Mouse (Mus musculus): ENCODE results near the gene Faah. TPM values are rescaled to one million over a fixed set of nuclear protein-coding genes. Genes with fewer than 3 reads are reported as not detected.

The Faah gene
- total RNA-seq, 2 experiments from 2014 or later = 0.60 to 0.94 TPM

DNA sequence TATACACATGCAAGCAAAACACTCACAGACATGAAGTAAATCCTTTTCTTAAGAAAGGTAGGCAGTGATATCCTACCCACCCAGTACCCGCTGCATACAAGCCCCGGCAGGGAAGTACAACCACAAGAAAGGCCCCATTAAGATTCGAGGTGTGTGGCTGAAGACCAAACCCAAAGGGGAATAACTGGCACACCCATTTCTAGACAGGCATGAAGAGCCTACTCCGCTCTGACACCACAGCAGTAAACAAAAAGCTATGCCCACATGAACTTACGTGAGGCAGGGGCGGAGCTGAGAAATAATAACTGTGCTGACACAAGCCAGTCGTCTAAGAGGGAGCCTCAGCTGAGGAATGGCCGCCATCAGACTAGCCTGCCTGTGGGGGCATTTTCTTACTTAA, 7.5 kb downstream of the Faah start:
- DNase-seq = no peak
- intact Hi-C loops (cut with DNase I) = no loop called here

DNA sequence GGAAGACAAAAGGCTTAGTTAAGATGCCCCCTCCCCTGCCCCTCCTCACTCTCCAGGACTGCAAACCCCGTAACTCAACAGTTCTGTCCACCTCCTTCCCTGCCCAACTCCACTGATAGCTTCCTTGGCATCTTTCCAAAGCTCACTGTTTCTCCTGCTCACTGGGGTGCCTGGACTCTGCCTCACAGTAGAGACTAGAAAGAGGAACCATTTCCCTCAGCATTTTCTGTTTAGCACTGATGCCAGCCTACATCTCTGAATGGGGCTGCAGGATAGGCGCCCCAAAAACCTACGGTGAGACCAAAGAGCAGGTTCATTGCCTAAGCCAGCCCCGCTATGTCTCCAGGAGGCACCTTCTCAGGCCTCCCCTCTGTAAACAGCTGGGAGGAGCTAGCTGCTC, 16.5 kb downstream of the Faah start:
- DNase-seq = peak in 1 of 2 experiments; percentile 10
- intact Hi-C loops (cut with DNase I) = no loop called here

DNA sequence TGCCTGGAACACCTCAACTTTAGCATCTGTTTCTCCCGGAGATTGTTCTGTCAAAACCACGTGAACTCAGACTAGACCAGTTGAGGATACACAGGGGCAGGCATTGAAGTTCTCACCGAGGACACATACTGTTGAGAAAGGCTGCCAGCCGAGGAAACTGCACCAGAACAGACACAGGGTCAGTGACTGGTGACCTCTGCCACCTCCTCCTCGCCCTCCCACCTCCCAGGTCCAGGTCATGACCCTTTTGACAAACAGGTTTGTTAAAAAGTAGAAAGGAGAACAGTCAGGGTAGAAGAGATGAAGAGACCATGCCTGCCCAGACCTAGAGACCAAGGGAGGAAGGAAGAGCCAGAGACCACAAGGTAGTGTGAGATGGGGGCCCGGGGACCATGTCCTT, 17.1 kb downstream of the Faah start:
- intact Hi-C loops (cut with DNase I) = no loop called here
- no peak for DNase-seq

DNA sequence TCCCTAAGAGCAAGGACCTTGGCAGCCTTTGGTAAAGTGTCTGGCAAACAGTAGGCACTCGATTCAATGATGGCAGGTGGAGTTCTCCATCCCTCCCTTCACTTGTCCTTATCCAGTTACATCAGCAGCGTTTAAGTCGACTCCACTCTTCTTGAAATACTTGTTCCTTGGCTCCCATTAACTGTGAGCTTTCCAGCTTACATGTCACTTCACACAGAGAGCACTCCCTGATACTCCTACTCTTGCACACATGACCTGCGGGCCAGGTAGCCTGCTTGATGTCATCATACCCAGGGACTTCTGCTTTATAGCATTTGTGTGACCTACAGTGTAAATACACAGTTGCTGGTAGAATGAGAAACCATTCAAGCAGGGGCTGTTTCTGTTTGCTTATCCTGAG, 21.0 kb downstream of the Faah start:
- intact Hi-C loops (cut with DNase I) = no loop called here
- no peak for DNase-seq

DNA sequence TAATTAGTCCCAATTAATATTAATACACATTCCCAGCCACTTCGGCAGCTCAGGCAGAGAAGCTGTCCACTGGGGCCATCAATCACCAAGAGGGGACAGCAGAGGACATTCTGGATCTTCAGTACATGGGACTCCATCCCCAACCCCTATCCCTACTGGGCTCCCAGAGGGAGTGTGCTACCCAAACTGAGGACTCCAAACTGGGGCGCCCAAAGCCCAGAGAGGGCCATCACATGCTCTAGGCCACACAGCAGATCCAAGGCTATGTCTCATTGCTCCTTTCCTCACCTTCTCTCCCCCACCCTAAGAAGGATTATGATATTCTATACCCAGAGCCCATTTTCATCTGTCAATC, 22.4 kb downstream of the Faah start:
- intact Hi-C loops (cut with DNase I) = no loop called here
- DNase-seq = no peak

DNA sequence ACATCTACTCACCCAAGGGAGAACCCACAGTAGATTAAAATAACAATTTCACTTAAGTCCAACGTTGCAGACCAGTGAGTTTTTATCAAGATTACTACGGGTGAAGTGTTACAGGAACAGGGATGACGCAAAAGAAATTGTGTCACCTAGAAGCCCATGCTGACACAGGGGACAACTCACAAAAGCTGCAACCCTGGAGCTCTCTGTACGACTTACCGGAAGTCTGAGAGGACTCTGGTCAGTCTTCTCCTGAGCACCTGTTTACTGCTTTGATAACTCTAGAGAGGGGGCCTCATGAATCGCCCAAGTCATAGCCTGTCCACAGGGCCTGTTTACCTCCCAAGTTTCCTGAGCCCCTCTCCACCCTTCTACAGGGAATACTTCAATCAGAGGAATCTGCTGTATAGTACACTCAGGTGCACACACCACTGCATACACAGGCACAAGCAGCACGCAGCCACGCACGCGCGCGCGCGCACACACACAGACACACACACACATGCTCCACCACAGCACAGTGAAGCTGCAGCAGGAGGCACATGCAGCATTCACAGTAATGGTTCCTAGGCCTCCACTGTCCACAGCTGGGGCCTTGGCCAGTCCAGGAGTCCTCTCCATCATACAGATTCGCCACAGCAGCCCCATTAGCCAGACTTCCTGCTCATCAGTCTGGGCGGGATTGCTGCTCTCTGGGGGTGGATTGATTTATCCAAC, 22.9 kb downstream of the Faah start:
- intact Hi-C loops (cut with DNase I) = no loop called here
- no peak for DNase-seq

DNA sequence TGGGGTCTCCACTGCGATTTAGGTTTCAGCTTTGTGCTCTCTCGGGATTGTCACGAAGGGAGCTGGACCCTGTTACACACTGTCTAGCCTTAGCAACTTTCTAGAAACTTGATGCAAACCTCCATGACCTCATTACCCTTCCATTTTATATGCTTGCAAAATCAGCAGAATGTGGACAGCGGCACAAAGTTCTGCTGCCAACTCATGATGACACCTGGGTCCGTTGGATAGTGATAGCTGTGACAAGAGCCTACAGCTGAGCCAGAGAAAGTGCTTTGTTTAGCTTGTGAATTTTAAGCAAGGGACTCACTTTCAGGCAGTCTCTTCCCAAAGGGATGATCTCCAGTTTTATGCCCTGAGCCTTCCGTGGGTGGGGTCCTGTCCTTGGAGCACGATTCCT, 28.3 kb downstream of the Faah start:
- intact Hi-C loops (cut with DNase I) = no loop called here
- DNase-seq = no peak

DNA sequence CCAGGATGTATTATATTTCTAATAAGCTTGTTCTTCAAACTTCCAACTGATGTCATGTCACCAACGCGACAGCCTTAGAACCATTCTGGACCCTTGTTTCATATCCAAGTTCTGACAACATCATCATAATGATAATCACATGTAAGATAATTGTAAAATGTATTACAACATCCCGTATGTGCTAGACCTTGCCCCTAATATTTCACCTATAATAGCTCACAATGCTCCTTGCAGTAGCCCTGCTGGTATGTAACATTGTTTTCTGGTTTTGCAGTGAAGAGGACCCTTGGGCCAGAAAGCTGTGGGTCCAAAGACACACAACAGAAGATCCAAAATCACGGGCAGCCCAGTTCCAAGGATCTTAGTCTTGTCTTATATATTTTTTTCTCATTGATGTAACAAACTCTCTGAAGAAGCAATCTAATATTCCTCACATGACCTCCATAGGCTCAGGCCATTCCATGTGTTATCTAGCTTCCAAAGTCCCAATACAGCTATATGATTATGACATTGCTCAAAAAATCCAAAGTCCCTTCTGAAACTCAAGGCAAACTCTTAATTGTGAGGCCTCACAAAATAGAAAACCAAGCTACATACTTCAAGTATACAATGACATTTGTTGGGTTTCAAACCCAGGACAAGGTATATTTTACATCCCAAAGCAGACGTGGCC, 29.7 kb downstream of the Faah start:
- intact Hi-C loops (cut with DNase I) = no loop called here
- DNase-seq = no peak

DNA sequence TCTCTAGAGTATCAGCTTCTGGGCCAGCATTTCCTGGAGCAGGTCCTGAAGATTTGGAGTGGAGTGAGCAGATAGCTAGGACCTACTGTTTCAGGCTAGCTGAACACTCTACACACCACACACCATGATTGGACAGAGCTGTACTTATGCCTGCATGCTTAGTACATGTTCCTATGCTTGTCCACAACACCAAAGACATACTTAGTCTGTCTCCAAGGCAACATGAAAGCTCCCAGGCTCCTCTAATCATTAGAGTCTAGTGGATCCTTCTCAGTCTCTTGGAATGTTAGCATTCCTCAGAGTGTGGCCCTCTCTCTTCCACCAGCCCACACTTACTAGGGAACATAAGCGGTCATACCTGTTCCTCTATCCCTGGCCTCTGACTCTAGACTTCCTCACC, 30.3 kb downstream of the Faah start:
- intact Hi-C loops (cut with DNase I) = no loop called here
- DNase-seq = no peak

DNA sequence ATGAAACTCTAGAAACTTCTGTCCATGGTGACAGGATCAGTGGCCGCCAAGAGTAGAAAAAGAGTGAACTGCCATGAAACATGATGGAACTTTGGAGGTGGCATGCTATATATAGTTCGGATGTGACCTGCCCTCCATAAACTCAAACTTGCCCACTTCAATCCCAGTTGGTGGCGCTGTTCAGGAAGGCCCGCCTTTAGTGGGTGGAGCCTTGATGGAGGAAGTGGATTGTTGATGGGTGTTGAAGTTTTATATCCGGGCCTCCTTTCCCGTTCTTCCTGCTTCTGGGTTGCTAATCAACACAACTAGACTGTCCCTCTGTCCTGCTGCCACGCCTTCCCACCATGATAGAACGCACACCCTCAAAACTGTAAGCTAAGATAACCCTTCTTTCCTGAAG, 32.8 kb downstream of the Faah start:
- DNase-seq = peak in 1 of 2 experiments; percentile 33
- intact Hi-C loops (cut with DNase I) = loop anchor here (1.0 kb wide), 1 partner anchor 82 kb away; no protein-coding TSS in a partner anchor

DNA sequence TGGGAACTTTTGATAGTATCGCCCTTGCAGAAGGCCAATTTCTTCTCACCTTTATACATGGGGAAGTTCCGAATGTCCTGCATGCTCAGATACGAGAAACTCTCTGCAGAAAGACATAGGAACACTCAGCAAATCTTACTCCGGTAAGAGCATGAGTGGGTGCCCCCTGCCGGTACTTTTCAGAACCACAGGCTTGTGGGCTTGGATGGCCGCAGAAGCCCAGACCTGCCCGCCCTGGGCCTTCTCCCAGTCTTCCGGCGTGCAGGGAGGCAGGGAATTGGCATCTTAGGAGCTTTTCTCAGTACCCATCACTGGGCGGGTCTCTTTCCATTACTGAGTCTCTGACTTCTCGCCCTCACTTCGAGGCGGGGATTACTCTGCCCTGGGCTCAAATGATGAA, 33.6 kb downstream of the Faah start:
- intact Hi-C loops (cut with DNase I) = loop anchor here (1.0 kb wide), 1 partner anchor 81 kb away; no protein-coding TSS in a partner anchor
- peak; percentile 80 to 91 for DNase-seq

DNA sequence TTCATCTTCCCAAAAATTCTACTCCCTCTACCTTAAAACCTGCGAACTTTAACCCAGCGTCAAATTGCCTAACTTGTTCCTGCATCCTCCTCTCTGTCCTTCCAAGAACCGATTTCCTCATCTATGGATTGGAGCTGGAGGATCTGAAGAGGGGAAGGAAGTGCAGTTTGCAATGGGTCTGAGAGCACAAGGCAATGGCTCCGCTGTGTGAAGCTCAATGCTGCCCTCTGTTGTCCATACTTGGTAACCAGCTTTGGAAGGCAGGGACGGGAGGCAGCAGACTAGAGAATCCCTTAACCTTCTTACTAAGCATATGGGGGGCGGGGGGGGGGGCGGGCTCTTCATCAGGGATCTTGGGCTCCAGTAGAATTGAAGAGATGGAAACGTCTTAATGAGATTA, 37.0 kb downstream of the Faah start:
- intact Hi-C loops (cut with DNase I) = loop anchor here (1.0 to 2.0 kb wide), 2 partner anchors 77 to 250 kb away; no protein-coding TSS in a partner anchor
- peak; percentile 75 to 85 for DNase-seq

DNA sequence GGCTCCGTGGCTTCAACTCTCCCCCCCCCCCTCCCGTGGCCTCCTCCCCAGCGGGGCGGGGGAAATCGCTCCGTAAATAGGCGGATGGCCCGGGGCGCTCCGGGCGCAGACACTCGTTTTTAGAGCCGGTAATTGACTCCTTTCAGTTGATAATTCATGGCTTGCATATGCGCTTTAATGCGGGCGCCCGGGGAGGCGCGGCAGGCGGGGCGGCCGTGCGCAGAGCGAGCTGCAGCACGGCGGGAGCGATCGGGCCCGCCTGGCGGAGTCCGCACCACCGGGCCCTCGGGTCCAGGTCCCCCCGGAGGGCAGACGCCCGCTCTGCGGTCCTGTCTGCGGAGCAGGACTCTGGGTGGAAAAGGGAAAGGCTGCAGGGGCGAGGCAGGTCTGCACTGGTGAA, 38.3 kb downstream of the Faah start:
- no peak for DNase-seq
- intact Hi-C loops (cut with DNase I) = no loop called here

DNA sequence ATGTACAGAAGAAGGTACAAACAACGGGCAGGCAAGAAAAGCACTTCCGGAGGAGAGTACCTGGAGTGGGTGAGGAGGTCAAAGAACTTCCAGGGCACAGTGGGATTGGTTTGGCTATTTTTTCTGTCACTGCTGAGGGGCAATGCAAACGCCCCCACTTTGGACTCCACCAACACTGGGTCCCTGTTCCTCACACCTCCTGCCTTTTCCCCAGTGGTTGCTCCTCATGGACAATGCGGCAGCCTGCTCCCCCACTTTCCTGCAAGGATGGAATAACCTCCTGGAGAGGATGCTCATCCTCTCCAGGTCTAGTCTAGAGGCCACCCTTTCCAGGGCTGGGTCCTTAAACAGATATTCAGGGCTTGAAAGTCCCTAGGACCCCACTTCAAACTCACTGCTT, 38.8 kb downstream of the Faah start:
- DNase-seq = no peak
- intact Hi-C loops (cut with DNase I) = no loop called here

DNA sequence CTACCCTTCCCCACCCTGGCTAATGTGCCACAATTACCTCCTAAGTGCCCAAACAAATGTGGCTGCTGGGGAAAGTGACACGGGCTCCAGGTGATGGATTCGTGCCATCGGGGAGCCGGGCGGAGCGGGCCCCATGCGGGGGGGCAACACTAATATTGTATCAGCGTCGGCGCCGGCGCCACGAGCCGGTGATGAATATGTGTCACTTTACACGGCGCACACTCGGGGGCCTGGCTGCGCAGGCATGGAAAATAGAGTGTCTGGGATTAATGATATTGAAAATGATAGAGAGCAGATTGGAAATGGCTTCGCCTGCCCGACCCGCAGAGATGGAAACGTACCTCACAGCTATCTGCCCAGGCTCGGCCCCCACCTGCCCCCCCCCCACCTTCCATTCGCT, 45.2 kb downstream of the Faah start:
- no peak for DNase-seq
- intact Hi-C loops (cut with DNase I) = no loop called here

DNA sequence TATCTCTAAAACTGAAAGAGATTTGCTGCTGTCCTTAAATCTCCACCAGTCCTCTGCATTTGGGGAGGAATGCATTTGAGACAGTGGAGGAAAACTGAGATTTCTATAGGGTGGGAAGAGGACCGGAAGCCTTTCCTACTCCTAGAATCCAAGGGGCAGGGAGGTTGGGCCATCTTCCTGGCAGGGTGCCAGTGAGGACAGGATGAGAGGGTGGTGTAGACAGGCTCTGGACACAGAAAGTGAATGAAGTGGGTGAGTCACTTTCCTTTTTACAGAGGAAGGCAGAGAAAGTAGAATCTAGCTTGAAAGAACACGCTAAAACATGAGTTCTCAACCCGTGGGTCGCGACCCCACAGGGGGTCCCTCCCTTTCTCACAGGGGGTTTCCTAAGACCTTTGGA, 53.3 kb downstream of the Faah start:
- intact Hi-C loops (cut with DNase I) = no loop called here
- DNase-seq = peak in 1 of 2 experiments; percentile 12

DNA sequence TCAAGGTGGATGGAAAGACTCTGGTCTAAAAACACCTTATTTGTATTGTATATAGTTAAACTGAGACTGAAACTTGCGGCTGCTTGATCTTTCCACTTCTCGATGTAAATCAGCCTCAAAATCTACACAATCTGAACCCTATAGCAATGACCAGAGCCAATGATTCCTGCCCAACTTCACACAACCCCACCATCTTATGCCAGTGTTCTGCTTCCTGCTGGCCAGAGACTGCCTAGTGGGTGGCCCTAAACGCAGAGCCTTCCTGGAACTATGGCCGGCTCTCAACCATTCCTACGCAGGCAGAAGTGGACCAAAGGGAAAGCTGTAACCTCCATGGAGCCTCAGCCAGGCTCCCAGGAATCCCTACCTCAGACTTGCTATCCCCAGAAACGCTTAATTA, 54.0 kb downstream of the Faah start:
- intact Hi-C loops (cut with DNase I) = no loop called here
- DNase-seq = no peak

DNA sequence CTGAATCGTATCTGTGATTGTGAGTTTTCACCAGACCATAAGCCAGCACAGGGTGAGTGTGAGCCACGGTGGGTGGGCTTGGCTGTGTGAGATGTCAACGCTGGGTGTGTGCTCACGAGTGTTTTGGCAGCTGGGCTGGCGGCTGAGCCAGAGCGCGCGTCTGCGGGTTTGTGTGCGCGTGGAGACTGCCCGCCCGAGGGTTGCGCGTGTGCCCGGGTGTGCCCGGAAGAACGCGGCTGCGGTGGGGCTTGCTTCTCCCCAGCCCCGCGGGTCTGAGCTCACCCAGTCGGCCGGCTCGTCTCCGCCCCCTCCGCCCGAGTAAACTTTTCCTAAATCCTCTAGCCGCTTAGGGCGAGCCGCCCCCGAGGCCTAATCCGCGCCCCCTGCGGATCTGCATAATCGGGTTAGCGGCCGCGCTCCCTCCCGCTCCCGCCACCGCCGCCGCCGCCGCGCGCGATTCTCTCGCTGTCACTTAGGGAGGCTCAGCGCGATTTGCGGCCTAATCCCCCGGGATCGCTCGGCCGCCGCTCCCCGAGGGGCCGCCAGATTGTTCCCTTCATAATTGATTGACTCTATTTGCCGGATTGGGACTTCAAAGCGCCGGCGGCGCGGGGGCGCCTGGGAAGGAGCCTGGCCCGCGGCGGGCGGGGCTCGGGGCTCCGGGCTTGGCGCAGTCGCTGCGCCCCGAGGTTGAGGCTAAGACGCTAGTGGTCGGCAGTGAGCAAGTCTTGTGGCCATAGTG, 54.9 kb downstream of the Faah start:
- DNase-seq = peak; percentile 39 to 50
- intact Hi-C loops (cut with DNase I) = no loop called here

DNA sequence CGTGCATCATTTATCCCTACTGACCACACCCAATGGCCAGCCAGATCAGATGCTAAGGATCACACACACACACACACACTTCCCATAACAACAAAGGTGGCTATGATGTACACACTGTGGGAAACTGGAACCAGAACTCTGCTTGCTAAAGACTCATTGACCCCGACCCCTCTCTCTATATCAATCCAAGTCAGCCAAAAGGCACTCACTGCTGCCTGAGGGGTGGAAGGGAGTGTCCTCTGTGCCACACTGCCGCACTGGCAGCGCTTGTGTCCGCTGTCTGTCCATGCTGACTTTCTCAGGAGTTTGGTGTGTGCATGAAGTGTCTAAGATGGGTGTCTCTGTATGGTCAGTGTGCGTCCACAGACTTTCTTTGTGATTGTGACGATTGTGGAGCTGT, 55.7 kb downstream of the Faah start:
- intact Hi-C loops (cut with DNase I) = no loop called here
- no peak for DNase-seq

DNA sequence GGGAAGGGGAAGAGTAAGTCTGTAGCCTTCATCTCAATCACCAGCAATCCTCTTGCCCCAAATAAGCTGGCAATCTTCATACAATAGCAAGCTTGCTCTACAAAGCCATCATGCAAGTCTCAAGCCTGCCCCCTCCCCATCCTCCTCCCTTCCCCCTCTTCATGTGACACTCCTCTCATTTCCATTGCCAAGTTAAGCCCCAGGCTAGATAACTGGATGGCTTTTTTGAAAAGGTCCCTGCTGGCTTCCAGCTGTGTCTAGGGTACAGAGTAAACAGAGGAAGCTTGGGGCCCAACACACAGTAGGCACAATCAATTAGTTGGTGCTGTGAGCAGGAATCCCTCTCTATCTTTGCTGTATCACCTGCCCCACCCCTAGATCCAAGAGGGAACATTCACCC, 58.2 kb downstream of the Faah start:
- intact Hi-C loops (cut with DNase I) = no loop called here
- DNase-seq = no peak

DNA sequence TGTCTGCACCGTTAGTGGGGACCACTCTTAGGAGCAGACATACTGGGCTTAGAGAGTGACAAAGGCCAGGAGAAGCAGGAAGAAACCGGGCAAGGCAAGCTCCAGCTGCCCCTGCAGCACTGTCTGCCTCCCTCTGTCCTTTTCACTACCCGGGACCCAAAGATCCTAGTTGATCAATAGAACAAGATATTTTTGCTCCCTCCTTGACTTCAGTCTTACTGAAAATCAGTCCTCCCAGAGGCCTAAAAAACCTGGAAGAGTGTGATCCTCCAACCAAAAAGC, 62.3 kb downstream of the Faah start:
- intact Hi-C loops (cut with DNase I) = no loop called here
- no peak for DNase-seq

All from heart, postnatal 10 days (tissue).